Mouse (Mus musculus): ENCODE measurements at regions not wholly inside any gene's neighbourhood (a gene's known extent, or its start where the extent isn't known, plus 50 kb on each side); places are given as distances from the start of the nearest gene placed in this dataset.
"Not testable (repeated sequence)": the region's sequence is repeated elsewhere in the genome, so short reads cannot be mapped to it uniquely, and the experiment has no call there.

DNA sequence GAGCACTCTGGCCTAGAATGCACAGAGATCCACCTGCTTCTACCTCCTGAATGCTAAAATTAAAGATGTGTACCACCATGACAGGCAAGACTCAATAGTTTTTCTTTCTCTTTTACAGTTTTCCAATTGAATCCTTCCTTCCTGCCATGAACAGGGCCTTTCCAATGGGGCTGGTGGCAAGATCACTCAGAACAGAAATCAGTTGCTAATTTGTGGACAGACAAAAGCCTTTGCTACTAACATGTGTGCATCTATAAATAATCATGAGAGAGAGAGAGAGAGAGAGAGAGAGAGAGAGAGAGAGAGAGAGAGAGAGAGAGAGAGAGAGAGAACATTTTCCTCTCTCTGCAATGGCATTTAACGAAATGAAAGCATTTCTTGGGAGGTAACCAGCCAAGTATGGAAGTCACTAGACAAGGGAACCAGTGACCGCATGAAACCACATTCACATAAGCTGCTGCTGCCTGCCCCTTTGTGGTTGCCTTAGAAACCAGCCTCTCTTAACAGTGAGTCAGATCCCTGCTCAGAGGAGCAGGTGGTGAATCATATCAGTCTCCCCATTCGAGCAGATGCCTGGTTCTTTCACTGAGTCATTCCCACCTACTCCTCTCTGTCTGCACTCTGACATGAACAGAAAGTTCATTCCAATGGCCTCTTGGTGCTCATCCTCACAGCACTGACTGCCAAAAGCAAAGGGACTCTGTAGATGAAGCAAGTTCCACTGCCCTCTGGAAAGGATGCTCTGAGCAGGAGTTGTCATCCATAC is 339.4 kb downstream of the Tm4sf1 start:
- Histone ChIP-seq H3K9ac (ENCODE audit: low read length) (no peak overlapping the region), H3K9me3 (replicated peaks; ENCODE audit: control insufficient read depth, low read length) (no peaks in the 10 kb centered on the region), H3K27ac (ENCODE audit: low read length) (no peak overlapping the region), H3K4me3 (replicated peaks; ENCODE audit: low read length) (no peak overlapping the region), H3K4me1 (ENCODE audit: control insufficient read depth, insufficient read depth, low read length) (no peaks in the 10 kb centered on the region), H3K27me3 (ENCODE audit: control insufficient read depth, insufficient read depth, low read length) (no peaks in the 10 kb centered on the region), H3K36me3 (ENCODE audit: control insufficient read depth, insufficient read depth, low read length) (no peaks in the 10 kb centered on the region), H3K4me2 (ENCODE audit: low read depth, low read length) (no peak overlapping the region)
- ATAC-seq (ENCODE audit: insufficient read depth, low FRiP score), result no peak
- 45% methylated on average over 3 of the region's 3 CpGs for WGBS

- Histone ChIP-seq H3K4me3 (replicated peaks; ENCODE audit: low read length) (no peak overlapping the region), H3K4me2 (ENCODE audit: low read depth, low read length) (no peak overlapping the region), H3K27ac (ENCODE audit: low read length) (no peak overlapping the region), H3K27me3 (ENCODE audit: control insufficient read depth, insufficient read depth, low read length) (no peaks in the 10 kb centered on the region), H3K4me1 (ENCODE audit: control insufficient read depth, insufficient read depth, low read length) (no peaks in the 10 kb centered on the region), H3K9ac (ENCODE audit: low read length) (no peak overlapping the region), H3K36me3 (ENCODE audit: control insufficient read depth, insufficient read depth, low read length) (no peaks in the 10 kb centered on the region), H3K9me3 (replicated peaks; ENCODE audit: control insufficient read depth, low read length) (no peaks in the 10 kb centered on the region)
- 93% methylated on average over 2 of the region's 2 CpGs for WGBS
- no peak for ATAC-seq (ENCODE audit: insufficient read depth, low FRiP score)
Observed at GRCm38 (mm10) chr3:56956978-56957377, 344.8 kb downstream of the Tm4sf1 start.

- H3K4me2 ChIP-seq (ENCODE audit: low read depth, low read length), result no peak overlapping the region
- no peaks in the 10 kb centered on the region for H3K4me1 ChIP-seq (ENCODE audit: control insufficient read depth, insufficient read depth, low read length)
- no peaks in the 10 kb centered on the region for H3K36me3 ChIP-seq (ENCODE audit: control insufficient read depth, insufficient read depth, low read length)
- no peak overlapping the region for H3K4me3 ChIP-seq (replicated peaks; ENCODE audit: low read length)
- no peak overlapping the region for H3K9ac ChIP-seq (ENCODE audit: low read length)
- H3K9me3 ChIP-seq (replicated peaks; ENCODE audit: control insufficient read depth, low read length), result no peaks in the 10 kb centered on the region
- no peaks in the 10 kb centered on the region for H3K27me3 ChIP-seq (ENCODE audit: control insufficient read depth, insufficient read depth, low read length)
- WGBS, result 76% methylated on average over 2 of the region's 2 CpGs
- no peak for ATAC-seq (ENCODE audit: insufficient read depth, low FRiP score)
- H3K27ac ChIP-seq (ENCODE audit: low read length), result no peak overlapping the region
Observed at GRCm38 (mm10) chr3:56955799-56956121, 346.0 kb downstream of the Tm4sf1 start.

DNA sequence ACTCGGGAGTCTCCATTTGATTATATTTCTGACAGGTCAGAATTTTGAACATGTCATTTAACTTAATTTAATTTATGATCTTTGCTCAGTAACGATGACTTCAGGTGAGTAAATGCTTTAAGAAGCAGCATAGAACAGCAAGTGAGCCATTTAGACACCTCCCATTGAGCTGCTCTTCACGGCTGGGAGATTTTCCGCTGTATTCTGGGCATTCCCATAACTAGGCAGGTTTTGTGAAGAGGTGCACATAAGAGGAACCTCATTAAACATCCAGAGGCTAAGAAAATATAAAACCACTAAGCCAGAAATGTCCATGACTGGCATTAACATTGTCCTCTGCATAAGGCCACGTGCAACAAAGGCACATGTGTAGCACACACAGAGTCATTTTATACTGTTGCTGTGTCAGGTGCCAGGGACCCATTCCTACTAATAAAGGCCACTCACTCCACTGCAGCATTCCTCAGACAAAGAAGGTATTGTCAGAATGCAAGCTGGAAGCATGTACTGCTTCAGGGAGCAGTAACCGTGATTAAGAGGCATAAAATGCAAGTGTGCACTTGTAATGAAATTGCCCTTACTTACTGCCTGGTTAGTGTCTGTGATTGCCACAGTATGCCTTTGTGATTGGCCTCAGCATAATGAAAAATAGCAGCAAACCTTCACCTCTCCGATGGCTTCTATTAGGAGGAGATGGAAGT is 346.5 kb downstream of the Tm4sf1 start:
- WGBS, result 70% methylated on average over 7 of the region's 7 CpGs
- Histone ChIP-seq H3K27me3 (ENCODE audit: control insufficient read depth, insufficient read depth, low read length) (no peaks in the 10 kb centered on the region), H3K27ac (ENCODE audit: low read length) (no peak overlapping the region), H3K4me3 (replicated peaks; ENCODE audit: low read length) (no peak overlapping the region), H3K4me2 (ENCODE audit: low read depth, low read length) (no peak overlapping the region), H3K9me3 (replicated peaks; ENCODE audit: control insufficient read depth, low read length) (no peaks in the 10 kb centered on the region), H3K9ac (ENCODE audit: low read length) (no peak overlapping the region), H3K4me1 (ENCODE audit: control insufficient read depth, insufficient read depth, low read length) (no peaks in the 10 kb centered on the region), H3K36me3 (ENCODE audit: control insufficient read depth, insufficient read depth, low read length) (no peaks in the 10 kb centered on the region)
- no peak for ATAC-seq (ENCODE audit: insufficient read depth, low FRiP score)

GRCm38 (mm10) chr3:56942557-56942956 is 359.2 kb downstream of the Tm4sf1 start:
- not testable (repeated sequence) for H3K27ac ChIP-seq (ENCODE audit: low read length); H3K27me3 ChIP-seq (ENCODE audit: control insufficient read depth, insufficient read depth, low read length); H3K9ac ChIP-seq (ENCODE audit: low read length); ATAC-seq (ENCODE audit: insufficient read depth, low FRiP score); H3K4me1 ChIP-seq (ENCODE audit: control insufficient read depth, insufficient read depth, low read length); H3K4me2 ChIP-seq (ENCODE audit: low read depth, low read length); H3K36me3 ChIP-seq (ENCODE audit: control insufficient read depth, insufficient read depth, low read length); H3K9me3 ChIP-seq (replicated peaks; ENCODE audit: control insufficient read depth, low read length); H3K4me3 ChIP-seq (replicated peaks; ENCODE audit: low read length)
- no CpG with 5 or more reads among the region's 1 CpGs for WGBS

GRCm38 (mm10) chr3:56928940-56929339 is 372.8 kb downstream of the Tm4sf1 start:
- not testable (repeated sequence) for H3K9me3 ChIP-seq (replicated peaks; ENCODE audit: control insufficient read depth, low read length); H3K27ac ChIP-seq (ENCODE audit: low read length); H3K9ac ChIP-seq (ENCODE audit: low read length); H3K4me2 ChIP-seq (ENCODE audit: low read depth, low read length); H3K4me3 ChIP-seq (replicated peaks; ENCODE audit: low read length); H3K4me1 ChIP-seq (ENCODE audit: control insufficient read depth, insufficient read depth, low read length); H3K36me3 ChIP-seq (ENCODE audit: control insufficient read depth, insufficient read depth, low read length); H3K27me3 ChIP-seq (ENCODE audit: control insufficient read depth, insufficient read depth, low read length); ATAC-seq (ENCODE audit: insufficient read depth, low FRiP score)
- WGBS, result 86% methylated on average over 1 of the region's 2 CpGs

DNA sequence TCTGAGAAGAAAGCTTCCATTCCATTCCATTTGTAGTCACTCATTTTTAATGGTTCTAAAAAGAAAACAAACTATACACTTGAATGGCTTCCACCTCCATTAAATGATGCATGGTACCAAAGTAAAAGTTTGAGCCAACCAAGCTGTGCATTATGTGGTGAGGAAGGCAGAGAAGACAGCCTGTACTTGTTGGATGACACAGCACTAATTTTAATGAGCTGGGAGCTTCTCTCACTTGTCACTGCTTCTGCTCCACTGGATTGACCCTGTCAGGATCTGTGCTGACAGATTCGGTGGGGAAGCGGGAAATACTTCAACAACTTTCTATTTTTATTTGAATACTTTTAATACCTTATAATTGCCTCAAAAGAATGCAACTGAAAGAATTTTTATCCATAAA is 403.3 kb downstream of the Tm4sf1 start:
- H3K27ac ChIP-seq (ENCODE audit: low read length), result no peak overlapping the region
- no peak overlapping the region for H3K4me2 ChIP-seq (ENCODE audit: low read depth, low read length)
- H3K4me3 ChIP-seq (replicated peaks; ENCODE audit: low read length), result no peak overlapping the region
- no peaks in the 10 kb centered on the region for H3K9me3 ChIP-seq (replicated peaks; ENCODE audit: control insufficient read depth, low read length)
- no peak for ATAC-seq (ENCODE audit: insufficient read depth, low FRiP score)
- no peaks in the 10 kb centered on the region for H3K27me3 ChIP-seq (ENCODE audit: control insufficient read depth, insufficient read depth, low read length)
- no peak overlapping the region for H3K9ac ChIP-seq (ENCODE audit: low read length)
- no peaks in the 10 kb centered on the region for H3K4me1 ChIP-seq (ENCODE audit: control insufficient read depth, insufficient read depth, low read length)
- no peaks in the 10 kb centered on the region for H3K36me3 ChIP-seq (ENCODE audit: control insufficient read depth, insufficient read depth, low read length)
- WGBS, result 63% methylated on average over 2 of the region's 2 CpGs

DNA sequence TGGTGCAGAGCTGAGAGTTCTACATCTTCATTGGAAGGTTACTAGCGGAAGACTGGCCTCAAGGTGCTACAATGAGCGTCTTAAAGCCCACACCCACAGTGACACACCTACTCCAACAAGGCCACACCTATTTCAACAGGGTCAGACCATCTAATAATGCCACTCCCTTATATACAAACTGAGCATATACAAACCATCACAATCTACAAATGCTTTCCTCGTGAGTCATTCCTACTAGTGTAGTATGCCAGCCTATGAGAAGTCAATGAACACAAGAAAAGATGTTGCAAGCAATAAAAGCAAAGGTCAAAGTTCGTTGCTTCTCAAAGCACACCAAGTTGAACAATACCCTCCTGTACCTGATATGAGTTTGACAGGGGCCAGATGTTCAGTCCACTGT is 424.7 kb downstream of the Tm4sf1 start:
- Histone ChIP-seq H3K36me3 (ENCODE audit: control insufficient read depth, insufficient read depth, low read length) (no peaks in the 10 kb centered on the region), H3K27me3 (ENCODE audit: control insufficient read depth, insufficient read depth, low read length) (no peaks in the 10 kb centered on the region), H3K9ac (ENCODE audit: low read length) (no peak overlapping the region), H3K9me3 (replicated peaks; ENCODE audit: control insufficient read depth, low read length) (no peaks in the 10 kb centered on the region), H3K4me3 (replicated peaks; ENCODE audit: low read length) (no peak overlapping the region), H3K4me2 (ENCODE audit: low read depth, low read length) (no peak overlapping the region), H3K27ac (ENCODE audit: low read length) (no peak overlapping the region), H3K4me1 (ENCODE audit: control insufficient read depth, insufficient read depth, low read length) (no peaks in the 10 kb centered on the region)
- WGBS, result 85% methylated on average over 4 of the region's 4 CpGs
- ATAC-seq (ENCODE audit: insufficient read depth, low FRiP score), result no peak

DNA sequence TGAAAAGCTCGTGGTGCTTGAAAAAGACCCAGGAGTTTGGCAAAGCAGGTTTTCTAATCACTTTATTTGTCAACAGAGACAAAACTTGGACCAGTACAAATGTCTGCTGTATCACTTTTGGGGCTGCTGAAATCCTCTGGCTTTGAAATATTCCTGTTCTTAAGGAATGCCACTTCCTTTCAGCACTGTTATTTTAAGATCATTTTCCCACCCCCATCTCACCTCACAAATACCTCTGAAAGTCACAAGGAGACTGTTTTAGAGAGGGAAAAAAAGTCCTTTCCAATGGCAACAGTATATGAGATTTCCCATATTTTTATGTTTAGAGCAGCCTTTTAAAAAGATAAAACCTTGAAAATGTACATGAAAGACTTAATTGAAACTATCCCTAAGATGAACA is 438.2 kb downstream of the Tm4sf1 start:
- H3K9ac ChIP-seq (ENCODE audit: low read length), result no peak overlapping the region
- no peaks in the 10 kb centered on the region for H3K9me3 ChIP-seq (replicated peaks; ENCODE audit: control insufficient read depth, low read length)
- H3K4me2 ChIP-seq (ENCODE audit: low read depth, low read length), result no peak overlapping the region
- H3K4me3 ChIP-seq (replicated peaks; ENCODE audit: low read length), result no peak overlapping the region
- no peaks in the 10 kb centered on the region for H3K27me3 ChIP-seq (ENCODE audit: control insufficient read depth, insufficient read depth, low read length)
- H3K36me3 ChIP-seq (ENCODE audit: control insufficient read depth, insufficient read depth, low read length), result no peaks in the 10 kb centered on the region
- no peaks in the 10 kb centered on the region for H3K4me1 ChIP-seq (ENCODE audit: control insufficient read depth, insufficient read depth, low read length)
- no peak overlapping the region for H3K27ac ChIP-seq (ENCODE audit: low read length)
- WGBS, result 70% methylated on average over 1 of the region's 1 CpGs
- no peak for ATAC-seq (ENCODE audit: insufficient read depth, low FRiP score)

Measured in stomach, embryonic 16.5 days (tissue).